Mouse (Mus musculus) CH12.LX (cell line): ENCODE data around the gene Herc6. TPM values are rescaled to one million over a fixed set of nuclear protein-coding genes. Genes with fewer than 3 reads are reported as not detected.

Experiments used
- DNase-seq: peaks from one replicate; pipeline ENCODE4 v3.0.0-alpha.2; 2013; ENCODE audit errors: extremely low read depth
- H3K27ac ChIP-seq: 2 replicates; pipeline ENCODE4 v1.5.1; 2012; ENCODE audit warnings: low read depth, mild to moderate bottlenecking, control low read depth, moderate library complexity; ENCODE audit not compliant: insufficient read depth
- H3K27me3 ChIP-seq: replicated peaks from 2 replicates; pipeline ENCODE3; 2012; ENCODE audit warnings: inconsistent platforms
- H3K36me3 ChIP-seq, 2 experiments: replicated peaks in 1 of 2; 2 replicates each; pipeline versions ENCODE3 to v1.6.1; 2012; ENCODE audit warnings: inconsistent platforms in 1 of 2, low read length in 1 of 2, mild to moderate bottlenecking in 1 of 2, mixed read lengths in 1 of 2, moderate library complexity in 1 of 2; ENCODE audit not compliant: control insufficient read depth in 1 of 2, insufficient read depth in 1 of 2
- H3K4me1 ChIP-seq, 2 experiments: 2 replicates each; pipeline ENCODE4 v1.6.1; 2012; ENCODE audit warnings: inconsistent platforms in 1 of 2, moderate library complexity in 1 of 2; ENCODE audit not compliant: insufficient read depth in 2 of 2, control insufficient read depth in 1 of 2
- H3K4me2 ChIP-seq: 2 replicates; pipeline ENCODE4 v1.6.1; 2012; ENCODE audit warnings: low read depth, mild to moderate bottlenecking, control low read depth; ENCODE audit not compliant: poor library complexity, insufficient read depth, severe bottlenecking
- H3K4me3 ChIP-seq, 3 experiments: fragments of 150-350 bp in 1 of 3; sonication (generic) in 1 of 3; replicated peaks in 1 of 3; 2 replicates each; pipeline versions ENCODE3 to v1.5.1; 2011 to 2012; ENCODE audit warnings: low read depth in 2 of 3, low read length in 2 of 3, mild to moderate bottlenecking in 2 of 3, moderate library complexity in 2 of 3, control low read depth in 1 of 3, improper control_type of control experiment in 1 of 3, inconsistent platforms in 1 of 3, mixed read lengths in 1 of 3; ENCODE audit not compliant: poor library complexity in 1 of 3
- H3K79me2 ChIP-seq: replicated peaks from 2 replicates; pipeline ENCODE4 v1.6.1; 2012; ENCODE audit warnings: mild to moderate bottlenecking, moderate library complexity; ENCODE audit not compliant: control insufficient read depth, poor library complexity, insufficient read depth, severe bottlenecking; ENCODE audit errors: extremely low read depth
- H3K9ac ChIP-seq: 2 replicates; pipeline ENCODE4 v1.6.1; 2012; ENCODE audit warnings: low read depth, mild to moderate bottlenecking, control low read depth, moderate library complexity; ENCODE audit not compliant: insufficient read depth
- H3K9me3 ChIP-seq: replicated peaks from 2 replicates; pipeline ENCODE3; 2012; ENCODE audit warnings: low read length, inconsistent platforms, mixed read lengths
- BHLHE40 ChIP-seq: IDR thresholded peaks from 2 replicates; pipeline ENCODE4 v1.6.1; 2011; ENCODE audit warnings: mild to moderate bottlenecking, low read depth, low read length, improper control_type of control experiment
- CHD2 ChIP-seq: IDR thresholded peaks from 2 replicates; pipeline ENCODE4 v1.6.1; 2011; ENCODE audit warnings: low read length, improper control_type of control experiment
- E2F4 ChIP-seq: IDR thresholded peaks from 2 replicates; pipeline ENCODE4 v1.6.1; 2011; ENCODE audit warnings: low read depth, low read length, improper control_type of control experiment; ENCODE audit not compliant: insufficient replicate concordance
- ETS1 ChIP-seq: conservative IDR thresholded peaks from 2 replicates; pipeline ENCODE4 v1.6.1; 2012; ENCODE audit warnings: low read depth, mild to moderate bottlenecking, inconsistent platforms, low read length, improper control_type of control experiment, moderate library complexity
- HCFC1 ChIP-seq: IDR thresholded peaks from 2 replicates; pipeline ENCODE4 v1.6.1; 2012; ENCODE audit warnings: low read depth, mild to moderate bottlenecking, inconsistent platforms, low read length, improper control_type of control experiment
- IRF4 ChIP-seq: IDR thresholded peaks from 2 replicates; pipeline ENCODE4 v1.6.1; 2014; ENCODE audit warnings: low read depth, mild to moderate bottlenecking, inconsistent platforms, low read length, improper control_type of control experiment
- JUN ChIP-seq: IDR thresholded peaks from 2 replicates; pipeline ENCODE4 v1.6.1; 2011; ENCODE audit warnings: low read depth, mild to moderate bottlenecking, low read length, improper control_type of control experiment, moderate library complexity; ENCODE audit not compliant: insufficient read depth
- KAT2A ChIP-seq: IDR thresholded peaks from 2 replicates; pipeline ENCODE4 v1.6.1; 2012; ENCODE audit warnings: low read length, improper control_type of control experiment, inconsistent platforms; ENCODE audit not compliant: insufficient replicate concordance
- MYC ChIP-seq: IDR thresholded peaks from 2 replicates; pipeline ENCODE4 v1.6.1; 2011; ENCODE audit warnings: low read depth, mild to moderate bottlenecking, improper control_type of control experiment, low read length
- NELFE ChIP-seq: IDR thresholded peaks from 2 replicates; pipeline ENCODE4 v1.6.1; 2011; ENCODE audit warnings: low read depth, low read length, improper control_type of control experiment
- POLR2AphosphoS2 ChIP-seq: IDR thresholded peaks from 2 replicates; pipeline ENCODE4 v1.6.1; 2011; ENCODE audit warnings: low read depth, low read length, improper control_type of control experiment
- RAD21 ChIP-seq: IDR thresholded peaks from 2 replicates; pipeline ENCODE4 v1.6.1; 2011; ENCODE audit warnings: low read depth, mild to moderate bottlenecking, low read length, improper control_type of control experiment, moderate library complexity
- SIN3A ChIP-seq: IDR thresholded peaks from 2 replicates; pipeline ENCODE4 v1.6.1; 2012; ENCODE audit warnings: low read length, improper control_type of control experiment, inconsistent platforms
- TBP ChIP-seq: conservative IDR thresholded peaks from 2 replicates; pipeline ENCODE4 v1.6.1; 2011; ENCODE audit warnings: low read depth, low read length, improper control_type of control experiment
- TCF12 ChIP-seq: IDR thresholded peaks from 2 replicates; pipeline ENCODE4 v1.6.1; 2014; ENCODE audit warnings: low read depth, mild to moderate bottlenecking, inconsistent platforms, low read length, improper control_type of control experiment
- USF2 ChIP-seq: conservative IDR thresholded peaks from 2 replicates; pipeline ENCODE4 v1.6.1; 2011; ENCODE audit warnings: low read depth, low read length, improper control_type of control experiment
- ZMIZ1 ChIP-seq: IDR thresholded peaks from 2 replicates; pipeline ENCODE4 v1.6.1; 2012; ENCODE audit warnings: low read depth, mild to moderate bottlenecking, inconsistent platforms, low read length, improper control_type of control experiment
- dilution Hi-C: fragments of 300-500 bp; cut with MboI; formaldehyde crosslinking; loops from 2 replicates; pipeline ENCODE4 v1.14.3; 2020; ENCODE audit warnings: low sequenced_read_pairs; ENCODE audit not compliant: extremely low pct_unique_long_range_greater_than_20kb, extremely low pct_ligation_motif_present
- in situ Hi-C: fragments of 300-500 bp; cut with MboI; formaldehyde crosslinking; loops from 3 replicates; pipeline ENCODE4 v1.14.3; 2019; ENCODE audit warnings: low sequenced_read_pairs, low pct_ligation_motif_present, low pct_unique_long_range_greater_than_20kb, mixed read lengths
- polyA plus RNA-seq: library from polyadenylated mRNA; unstranded; fragments of >175 nt; gene quantifications from 2 replicates; pipeline ENCODE4 v1.2.1, GENCODE M21; 2012; ENCODE audit warnings: low read depth; ENCODE audit not compliant: insufficient read length
- total RNA-seq, 2 experiments: library from RNA; depleted of rRNA; stranded (reverse); fragments of 300-350 nt in 1 of 2; fragments of >200 nt in 1 of 2; gene quantifications; 2 replicates each; pipeline ENCODE4 v1.2.3; 2012 to 2014

Herc6 gene
- total and polyA plus RNA-seq, 3 experiments = 9.0 to 18.9 (median 14.4) TPM

DNA sequence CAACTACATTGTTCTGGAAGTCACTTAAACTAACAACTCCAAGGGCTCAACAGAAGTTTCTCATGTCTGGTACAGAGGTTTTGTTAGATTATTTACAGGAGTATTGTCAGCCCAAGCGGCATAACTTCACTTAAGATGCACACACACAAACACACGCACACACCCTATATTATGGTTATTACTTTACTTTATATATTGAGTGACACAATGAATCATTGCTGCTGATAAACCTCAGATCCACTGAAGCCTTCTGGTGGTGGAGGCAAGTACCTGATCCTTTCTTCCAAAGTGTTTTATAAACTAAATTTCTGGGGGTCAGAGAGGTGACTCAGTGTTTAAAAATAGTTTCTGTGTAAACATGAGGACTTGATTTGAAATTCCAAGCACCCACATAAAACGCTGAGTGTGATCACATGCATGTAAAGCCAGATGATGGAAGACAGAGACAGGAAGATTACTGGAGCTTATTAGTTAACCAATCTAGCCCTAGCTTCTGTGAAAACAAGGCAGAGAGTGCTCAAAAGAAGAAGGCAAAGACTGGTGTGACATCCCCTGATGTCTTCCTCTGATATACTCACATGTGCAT lies 29.5 kb upstream of the Herc6 start:
- no peaks in the 10 kb centered on the region for H3K36me3 ChIP-seq
- H3K4me2 ChIP-seq = no peak overlapping the region
- no peak overlapping the region for H3K9ac ChIP-seq
- in situ Hi-C loops (loop anchor here (25.0 kb wide), 2 partner anchors 139 to 311 kb away; partner anchors contain the start of genes Vmn1r19 and Vmn1r21), dilution Hi-C loops (no loop called here)
- H3K4me1 ChIP-seq = no peaks in the 10 kb centered on the region
- DNase-seq = no peak
- no peaks in the 10 kb centered on the region for H3K9me3 ChIP-seq
- H3K27ac ChIP-seq = no peak overlapping the region
- TF ChIP-seq KAT2A (no peak), CHD2 (no peak), SIN3A (no peak), IRF4 (no peak), JUN (no peak), ZMIZ1 (no peak), TBP (no peak), HCFC1 (no peak), RAD21 (no peak)
- H3K27me3 ChIP-seq = no peaks in the 10 kb centered on the region
- no peaks in the 10 kb centered on the region for H3K79me2 ChIP-seq
- H3K4me3 ChIP-seq = no peak overlapping the region

DNA sequence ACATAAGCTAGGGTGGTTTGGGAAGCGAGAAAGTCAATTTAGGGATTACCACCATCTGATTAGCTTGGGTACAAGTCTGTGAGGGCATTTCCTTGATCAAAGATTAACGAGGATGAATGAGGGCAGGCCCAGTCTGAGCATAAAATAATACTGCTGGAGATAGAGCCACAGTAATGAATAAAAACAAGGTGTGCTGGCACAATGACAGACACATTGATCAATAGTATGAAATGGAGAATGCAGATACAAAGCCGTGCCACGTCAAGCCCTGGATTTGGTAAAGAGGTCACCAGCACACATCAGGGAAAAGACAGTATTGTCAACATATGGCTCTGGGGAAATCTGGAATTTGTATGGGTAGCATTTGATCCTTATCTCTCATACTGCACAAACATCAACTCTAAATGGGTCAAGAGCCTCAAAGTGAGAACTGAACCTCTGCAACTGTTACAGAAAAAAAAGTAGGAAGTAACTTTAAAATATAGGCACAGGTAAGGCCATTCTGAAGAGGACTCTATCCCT lies 22.9 kb upstream of the Herc6 start:
- no peak for DNase-seq
- Histone ChIP-seq H3K4me1 (no peaks in the 10 kb centered on the region), H3K4me2 (no peak overlapping the region), H3K4me3 (no peak overlapping the region), H3K79me2 (no peaks in the 10 kb centered on the region), H3K9me3 (peaks cover 6% of the 10 kb centered on the region), H3K27me3 (no peaks in the 10 kb centered on the region), H3K27ac (no peak overlapping the region), H3K9ac (no peak overlapping the region), H3K36me3 (no peaks in the 10 kb centered on the region)
- TF ChIP-seq E2F4 (no peak), TBP (no peak), IRF4 (no peak), POLR2AphosphoS2 (no peak), USF2 (no peak), JUN (no peak), ETS1 (no peak), MYC (no peak), BHLHE40 (no peak), TCF12 (no peak), NELFE (no peak)
- dilution Hi-C loops = no loop called here
- in situ Hi-C loops = loop anchor here (25.0 kb wide), 2 partner anchors 146 to 304 kb away; partner anchors contain the start of genes Vmn1r19 and Vmn1r21
